Mouse (Mus musculus) small intestine, adult 10 weeks (tissue): ENCODE data around the gene Serpinb6c. TPM values are rescaled to one million over a fixed set of nuclear protein-coding genes. Genes with fewer than 3 reads are reported as not detected.

Experiments used
- polyA plus RNA-seq: library from polyadenylated mRNA; stranded (reverse); fragments of 350-450 nt; fragmentation: Illumina TruSeq; extraction: RNeasy Lipid Tissue Mini Kit (QIAGEN cat#74804); gene quantifications from one replicate; pipeline ENCODE4 v1.2.3, GENCODE M21; 2014; ENCODE audit warnings: low replicate concordance

Gene Serpinb6c
- not detected for polyA plus RNA-seq

GRCm38 (mm10) chr13:33905176-33905954 is at the start of gene Serpinb6c:
Serpinb6c (minus strand) TSS chr13:33905708.

GRCm38 (mm10) chr13:33843308-33843707 is 62.2 kb downstream of the Serpinb6c start, which contains the start of gene Serpinb6e:
Serpinb6e (minus strand) TSS chr13:33843408.

Other genes starting within 250 kb of the Serpinb6c start
- not detected for gene Serpinb6d, start 244.3 kb downstream of the Serpinb6c start, polyA plus RNA-seq
- gene Serpinb6e, start 62.3 kb downstream of the Serpinb6c start, polyA plus RNA-seq = not detected
- gene Nqo2, start 59.0 kb upstream of the Serpinb6c start, polyA plus RNA-seq = 74.1 TPM
- gene Ripk1, start 96.7 kb upstream of the Serpinb6c start, polyA plus RNA-seq = 46.1 TPM
- 955 TPM for gene Serpinb6a, start 97.1 kb upstream of the Serpinb6c start, polyA plus RNA-seq
- 15.1 TPM for gene Bphl, start 131.9 kb upstream of the Serpinb6c start, polyA plus RNA-seq
- gene Tubb2a, start 172.3 kb upstream of the Serpinb6c start, polyA plus RNA-seq = 2.7 TPM
- 3.7 TPM for gene Tubb2b, start 224.8 kb upstream of the Serpinb6c start, polyA plus RNA-seq